Mouse (Mus musculus) R1 (cell line): ENCODE measurements around the gene Gm11146.

Source experiments
- DNase-seq: peaks from one replicate; pipeline ENCODE4 v3.0.0-alpha.2; 2018; ENCODE audit warnings: low read depth, low spot score

Gene Gm11146

GRCm38 (mm10) chr16:77556446-77557105, 45.3 kb downstream of the Gm11146 start:
- DNase-seq: no peak

GRCm38 (mm10) chr16:77551051-77551450, 50.8 kb downstream of the Gm11146 start:
- DNase-seq: no peak
